Mouse (Mus musculus): ENCODE measurements at regions not wholly inside any gene's neighbourhood (a gene's known extent, or its start where the extent isn't known, plus 50 kb on each side); places are given as distances from the start of the nearest gene placed in this dataset.

GRCm38 (mm10) chr10:105704472-105705235, 130.4 kb upstream of the Tmtc2 start:
- DNase-seq, result no peak

GRCm38 (mm10) chr10:105693131-105693530, 118.9 kb upstream of the Tmtc2 start:
- no peak for DNase-seq

GRCm38 (mm10) chr10:105689388-105689787, 115.1 kb upstream of the Tmtc2 start:
- DNase-seq, result no peak

- no peak for DNase-seq
These were observed 114.6 kb upstream of the Tmtc2 start for GRCm38 (mm10) chr10:105688879-105689278.

GRCm38 (mm10) chr10:105686876-105687275, 112.6 kb upstream of the Tmtc2 start:
- no peak for DNase-seq

- peak in 1 of 2 experiments; percentile 25 for DNase-seq
These were observed 105.3 kb upstream of the Tmtc2 start for GRCm38 (mm10) chr10:105679598-105679997.

- DNase-seq, result no peak
These were observed 92.7 kb upstream of the Tmtc2 start for GRCm38 (mm10) chr10:105666959-105667358.

GRCm38 (mm10) chr10:105660761-105661160, 86.5 kb upstream of the Tmtc2 start:
- DNase-seq, result no peak

- DNase-seq, result no peak
These were observed 82.5 kb upstream of the Tmtc2 start for GRCm38 (mm10) chr10:105656788-105657187.

GRCm38 (mm10) chr10:105652475-105652874, 78.2 kb upstream of the Tmtc2 start:
- no peak for DNase-seq

GRCm38 (mm10) chr10:105639011-105639451, 64.8 kb upstream of the Tmtc2 start:
- no peak for DNase-seq

GRCm38 (mm10) chr10:105638500-105638899, 64.2 kb upstream of the Tmtc2 start:
- DNase-seq, result no peak

- DNase-seq, result no peak
These were observed 52.6 kb upstream of the Tmtc2 start for GRCm38 (mm10) chr10:105626842-105627241.

- DNase-seq, result no peak
These were observed 51.2 kb upstream of the Tmtc2 start for GRCm38 (mm10) chr10:105625324-105625950.

All from lung, postnatal 4 days (tissue).